Mouse (Mus musculus) ovary, postnatal 36 days (tissue): ENCODE results near the gene Cct4.

Experiments used
- DNase-seq: peaks from one replicate; pipeline ENCODE4 v3.0.0; 2022; ENCODE audit warnings: low spot score, mixed read lengths

Gene Cct4

DNA sequence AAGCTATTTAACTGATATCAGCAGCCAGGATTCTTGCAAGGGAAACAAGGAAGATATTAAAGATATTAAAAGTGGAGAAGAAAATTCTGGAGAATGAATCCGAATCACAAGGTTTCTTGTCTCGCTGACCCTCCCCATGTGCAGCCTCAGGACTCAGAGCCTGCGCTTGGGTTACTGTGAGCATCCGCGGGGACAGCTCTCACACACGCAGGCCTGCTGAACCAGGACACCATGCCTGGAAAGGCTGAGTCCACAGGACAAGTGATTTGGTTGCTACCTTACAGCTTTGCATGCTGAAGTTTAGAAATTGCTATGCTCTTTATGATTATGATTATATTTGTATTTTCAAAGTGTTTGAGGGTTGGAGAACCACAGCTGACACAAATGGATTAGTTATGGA, 39.1 kb downstream of the Cct4 start:
- DNase-seq = no peak

DNA sequence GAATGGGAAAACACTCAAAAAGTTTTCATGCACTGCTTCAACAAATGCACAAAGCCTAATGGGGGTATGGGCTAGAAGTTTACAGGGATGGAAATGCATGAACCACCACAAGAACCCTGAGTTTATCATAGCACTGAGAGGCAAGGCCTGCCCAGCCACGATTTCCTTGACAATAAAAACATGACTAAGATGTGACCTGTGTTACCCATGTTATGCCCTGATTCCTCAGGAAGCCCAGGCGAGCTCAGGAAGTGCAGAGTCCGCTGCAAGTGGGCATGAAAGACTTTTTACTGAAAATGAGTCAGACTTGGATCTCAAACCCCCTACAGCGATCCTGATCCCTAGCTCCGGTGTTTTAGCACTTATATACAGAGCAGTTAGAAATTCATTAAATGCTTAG, 56.9 kb downstream of the Cct4 start:
- DNase-seq = no peak

GRCm38 (mm10) chr11:23047663-23048582, 57.6 kb downstream of the Cct4 start:
- no peak for DNase-seq

- no peak for DNase-seq
Observed at GRCm38 (mm10) chr11:23049642-23050041, 59.3 kb downstream of the Cct4 start.

- no peak for DNase-seq
Observed at GRCm38 (mm10) chr11:23052353-23052752, 62.0 kb downstream of the Cct4 start.
